Mouse (Mus musculus) limb, embryonic 12.5 days (tissue): Measurements from ENCODE around the gene Ppp2r5c. TPM values are rescaled to one million over a fixed set of nuclear protein-coding genes. Genes with fewer than 3 reads are reported as not detected.
A peak's percentile ranks its signal among the peaks of the same experiment; 100 is the strongest.

ENCODE experiments used
- ATAC-seq: fragments of 200-750 bp; cut with Nextera tagmentation; 2 replicates; pipeline ENCODE4 v1.8.0; 2017; ENCODE audit warnings: low read depth, moderate TSS enrichment; ENCODE audit not compliant: insufficient number of reproducible peaks, insufficient read depth, low FRiP score, low TSS enrichment
- H3K27ac ChIP-seq: fragments of 300-500 bp; sonication (generic); 2 replicates; pipeline ENCODE4 v1.5.1; 2016; ENCODE audit warnings: mild to moderate bottlenecking, moderate library complexity
- H3K27me3 ChIP-seq: fragments of 300-500 bp; sonication (generic); 2 replicates; pipeline ENCODE4 v1.6.1; 2016; ENCODE audit warnings: mild to moderate bottlenecking, moderate library complexity
- H3K36me3 ChIP-seq: fragments of 300-500 bp; sonication (generic); 2 replicates; pipeline ENCODE4 v1.6.1; 2016; ENCODE audit warnings: mild to moderate bottlenecking, moderate library complexity
- H3K4me1 ChIP-seq: fragments of 300-500 bp; sonication (generic); replicated peaks from 2 replicates; pipeline ENCODE4 v1.6.1; 2016
- H3K4me2 ChIP-seq: fragments of 300-500 bp; sonication (generic); 2 replicates; pipeline ENCODE4 v1.6.1; 2016; ENCODE audit warnings: mild to moderate bottlenecking, moderate library complexity
- H3K4me3 ChIP-seq: fragments of 300-500 bp; sonication (generic); replicated peaks from 2 replicates; pipeline ENCODE4 v1.5.1; 2016; ENCODE audit warnings: mild to moderate bottlenecking
- H3K9ac ChIP-seq: fragments of 300-500 bp; sonication (generic); replicated peaks from 2 replicates; pipeline ENCODE4 v1.6.1; 2016; ENCODE audit warnings: mild to moderate bottlenecking, moderate library complexity
- H3K9me3 ChIP-seq: fragments of 300-500 bp; sonication (generic); 2 replicates; pipeline ENCODE4 v1.6.1; 2016; ENCODE audit warnings: mild to moderate bottlenecking, moderate library complexity
- WGBS: fragments of 180-500 bp; shearing (Covaris S2); methylation state at CpG from one replicate; pipeline ENCODE4 v1.1.7; 2016; 5-methylcytosine and 5-hydroxymethylcytosine counted together
- polyA plus RNA-seq: library from polyadenylated mRNA; unstranded; fragments of >200 nt; fragmentation: Nextera tagmentation; extraction: Ambion mirVana; gene quantifications from 2 replicates; pipeline ENCODE4 v1.2.1, GENCODE M21; 2016

Ppp2r5c gene
- polyA plus RNA-seq = 147 and 153 TPM in 2 replicates

- peak within 1 kb of the TSS; percentile 93 for H3K27ac ChIP-seq
- no peaks in the 10 kb centered on the region for H3K9me3 ChIP-seq
- peak within 1 kb of the TSS; percentile 85 for H3K9ac ChIP-seq
- H3K36me3 ChIP-seq = peaks cover 9% of the 10 kb centered on the region; the same call in 1 of the 2 replicates
- under 1% methylated on average over 70 of the region's 86 CpGs for WGBS
- H3K27me3 ChIP-seq = peaks cover 25% of the 10 kb centered on the region
- no peaks in the 10 kb centered on the region; the same call in 1 of the 2 replicates for H3K4me1 ChIP-seq
- ATAC-seq = peak; percentile 94
- peak within 1 kb of the TSS; percentile 87 for H3K4me3 ChIP-seq
- peak within 1 kb of the TSS; percentile 85 for H3K4me2 ChIP-seq
Observed at GRCm38 (mm10) chr12:110446290-110447170, at the start of gene Ppp2r5c. Ppp2r5c (plus strand) TSS chr12:110447120.

- Histone ChIP-seq H3K4me1 (no peaks in the 10 kb centered on the region), H3K27ac (no peak overlapping the region), H3K36me3 (no peaks in the 10 kb centered on the region), H3K4me3 (no peak overlapping the region), H3K4me2 (no peak overlapping the region), H3K9me3 (no peaks in the 10 kb centered on the region), H3K9ac (no peak overlapping the region), H3K27me3 (0 out of 2 replicates have a peak, but pooled peaks cover 7% of the 10 kb centered on the region)
- no peak for ATAC-seq
- 29% methylated on average over 8 of the region's 8 CpGs for WGBS
Observed at GRCm38 (mm10) chr12:110398351-110398750, 48.6 kb upstream of the Ppp2r5c start.

GRCm38 (mm10) chr12:110399161-110399560 lies 47.8 kb upstream of the Ppp2r5c start:
- no peaks in the 10 kb centered on the region for H3K4me1 ChIP-seq
- H3K4me3 ChIP-seq = no peak overlapping the region
- no peak for ATAC-seq
- no peak overlapping the region for H3K4me2 ChIP-seq
- WGBS = 83% methylated on average over 6 of the region's 6 CpGs
- no peaks in the 10 kb centered on the region for H3K9me3 ChIP-seq
- H3K9ac ChIP-seq = no peak overlapping the region
- no peak overlapping the region for H3K27ac ChIP-seq
- 0 out of 2 replicates have a peak, but pooled peaks cover 7% of the 10 kb centered on the region for H3K27me3 ChIP-seq
- H3K36me3 ChIP-seq = no peaks in the 10 kb centered on the region

- H3K4me3 ChIP-seq = no peak overlapping the region
- no peak overlapping the region for H3K4me2 ChIP-seq
- no peak overlapping the region for H3K27ac ChIP-seq
- H3K36me3 ChIP-seq = no peaks in the 10 kb centered on the region
- H3K4me1 ChIP-seq = no peaks in the 10 kb centered on the region
- H3K27me3 ChIP-seq = 0 out of 2 replicates have a peak, but pooled peaks cover 7% of the 10 kb centered on the region
- 86% methylated on average over 5 of the region's 5 CpGs for WGBS
- no peaks in the 10 kb centered on the region for H3K9me3 ChIP-seq
- H3K9ac ChIP-seq = no peak overlapping the region
- no peak for ATAC-seq
Observed at GRCm38 (mm10) chr12:110400936-110401335, 46.0 kb upstream of the Ppp2r5c start.

- H3K27ac ChIP-seq = no peak overlapping the region
- 93% methylated on average over 4 of the region's 4 CpGs for WGBS
- H3K27me3 ChIP-seq = 0 out of 2 replicates have a peak, but pooled peaks cover 7% of the 10 kb centered on the region
- H3K9me3 ChIP-seq = no peaks in the 10 kb centered on the region
- H3K4me3 ChIP-seq = no peak overlapping the region
- H3K9ac ChIP-seq = no peak overlapping the region
- H3K4me2 ChIP-seq = no peak overlapping the region
- ATAC-seq = no peak
- H3K4me1 ChIP-seq = no peaks in the 10 kb centered on the region
- no peaks in the 10 kb centered on the region for H3K36me3 ChIP-seq
Observed at GRCm38 (mm10) chr12:110401871-110402270, 45.0 kb upstream of the Ppp2r5c start.

GRCm38 (mm10) chr12:110416244-110416643 lies 30.7 kb upstream of the Ppp2r5c start:
- Histone ChIP-seq H3K9me3 (no peaks in the 10 kb centered on the region), H3K4me2 (no peak overlapping the region), H3K27me3 (peaks cover 33% of the 10 kb centered on the region), H3K4me3 (no peak overlapping the region), H3K4me1 (no peaks in the 10 kb centered on the region), H3K9ac (no peak overlapping the region), H3K27ac (no peak overlapping the region), H3K36me3 (no peaks in the 10 kb centered on the region)
- 46% methylated on average over 3 of the region's 3 CpGs for WGBS
- no peak for ATAC-seq

- no peak overlapping the region for H3K9ac ChIP-seq
- H3K4me1 ChIP-seq = no peaks in the 10 kb centered on the region
- WGBS = 49% methylated on average over 28 of the region's 28 CpGs
Observed at GRCm38 (mm10) chr12:110417023-110417986, 29.6 kb upstream of the Ppp2r5c start.

GRCm38 (mm10) chr12:110417987-110418734 lies 28.8 kb upstream of the Ppp2r5c start:
- H3K9ac ChIP-seq = no peak overlapping the region

More at GRCm38 (mm10) chr12:110417023-110417986, 29.6 kb upstream of the Ppp2r5c start:
- peak overlapping the region; percentile 15 for H3K4me2 ChIP-seq
- H3K27me3 ChIP-seq = peaks cover 30% of the 10 kb centered on the region
- H3K36me3 ChIP-seq = no peaks in the 10 kb centered on the region
- no peak for ATAC-seq
- no peaks in the 10 kb centered on the region for H3K9me3 ChIP-seq
- H3K4me3 ChIP-seq = no peak overlapping the region
- H3K27ac ChIP-seq = no peak overlapping the region

GRCm38 (mm10) chr12:110418735-110419350 lies 28.1 kb upstream of the Ppp2r5c start:
- Histone ChIP-seq H3K4me3 (no peak overlapping the region), H3K9me3 (no peaks in the 10 kb centered on the region), H3K4me1 (no peaks in the 10 kb centered on the region), H3K27me3 (peaks cover 30% of the 10 kb centered on the region), H3K36me3 (no peaks in the 10 kb centered on the region), H3K4me2 (no peak overlapping the region), H3K9ac (no peak overlapping the region), H3K27ac (no peak overlapping the region)
- 31% methylated on average over 8 of the region's 8 CpGs for WGBS
- peak; percentile 34; the same call in 1 of the 2 replicates for ATAC-seq

More at GRCm38 (mm10) chr12:110417987-110418734, 28.8 kb upstream of the Ppp2r5c start:
- H3K4me1 ChIP-seq = no peaks in the 10 kb centered on the region
- ATAC-seq = peak; percentile 52; the same call in 1 of the 2 replicates
- no peaks in the 10 kb centered on the region for H3K36me3 ChIP-seq
- WGBS = 52% methylated on average over 20 of the region's 20 CpGs
- no peak overlapping the region for H3K4me3 ChIP-seq
- peaks cover 30% of the 10 kb centered on the region for H3K27me3 ChIP-seq
- H3K27ac ChIP-seq = no peak overlapping the region
- H3K9me3 ChIP-seq = no peaks in the 10 kb centered on the region
- no peak overlapping the region for H3K4me2 ChIP-seq

GRCm38 (mm10) chr12:110419879-110420278 lies 27.0 kb upstream of the Ppp2r5c start:
- Histone ChIP-seq H3K4me3 (no peak overlapping the region), H3K9ac (no peak overlapping the region), H3K27me3 (peaks cover 24% of the 10 kb centered on the region), H3K4me1 (no peaks in the 10 kb centered on the region), H3K27ac (no peak overlapping the region), H3K9me3 (no peaks in the 10 kb centered on the region), H3K4me2 (no peak overlapping the region), H3K36me3 (no peaks in the 10 kb centered on the region)
- ATAC-seq = no peak
- 63% methylated on average over 2 of the region's 2 CpGs for WGBS
